Mouse (Mus musculus) forebrain, embryonic 14.5 days (tissue): ENCODE data around the gene Nit2. TPM values are rescaled to one million over a fixed set of nuclear protein-coding genes. Genes with fewer than 3 reads are reported as not detected.
A peak's percentile ranks its signal among the peaks of the same experiment; 100 is the strongest.

Source experiments
- ATAC-seq: fragments of 200-750 bp; cut with Nextera tagmentation; 2 replicates; pipeline ENCODE4 v1.8.0; 2017; ENCODE audit warnings: mild to moderate bottlenecking, moderate library complexity
- DNase-seq: peaks from one replicate; pipeline ENCODE4 v3.0.0-alpha.2; 2015; ENCODE audit warnings: low spot score
- H3K27ac ChIP-seq: fragments of 300-500 bp; sonication (generic); 2 replicates; pipeline ENCODE4 v1.5.1; 2014; ENCODE audit warnings: low read depth, mild to moderate bottlenecking, control low read depth, low read length, moderate library complexity
- H3K27me3 ChIP-seq: fragments of 300-500 bp; sonication (generic); replicated peaks from 2 replicates; pipeline ENCODE4 v1.6.1; 2014; ENCODE audit warnings: low read length, control low read depth, mixed read lengths; ENCODE audit not compliant: control insufficient read depth, insufficient read depth
- H3K36me3 ChIP-seq: fragments of 300-500 bp; sonication (generic); 2 replicates; pipeline ENCODE4 v1.6.1; 2014; ENCODE audit warnings: low read length, control low read depth; ENCODE audit not compliant: control insufficient read depth, insufficient read depth
- H3K4me1 ChIP-seq: fragments of 300-500 bp; sonication (generic); 2 replicates; pipeline ENCODE4 v1.6.1; 2014; ENCODE audit warnings: antibody characterized with exemption, low read length, control low read depth; ENCODE audit not compliant: control insufficient read depth, insufficient read depth
- H3K4me2 ChIP-seq: fragments of 300-500 bp; sonication (generic); 2 replicates; pipeline ENCODE4 v1.6.1; 2014; ENCODE audit warnings: mild to moderate bottlenecking, control low read depth, low read length
- H3K4me3 ChIP-seq: fragments of 300-500 bp; sonication (generic); 2 replicates; pipeline ENCODE4 v1.5.1; 2014; ENCODE audit warnings: low read depth, low read length, control low read depth
- H3K9ac ChIP-seq: fragments of 300-500 bp; sonication (generic); 2 replicates; pipeline ENCODE4 v1.6.1; 2014; ENCODE audit warnings: mild to moderate bottlenecking, low read length, control low read depth, moderate library complexity
- H3K9me3 ChIP-seq: fragments of 300-500 bp; sonication (generic); replicated peaks from 2 replicates; pipeline ENCODE4 v1.6.1; 2016; ENCODE audit warnings: low read length, control low read depth, mixed read lengths; ENCODE audit not compliant: control insufficient read depth
- WGBS: fragments of 180-500 bp; shearing (Covaris S2); extraction: QIAGEN DNeasy Blood & Tissue Kit; methylation state at CpG from one replicate; pipeline ENCODE4 v1.1.7; 2014; 5-methylcytosine and 5-hydroxymethylcytosine counted together
- polyA plus RNA-seq: library from polyadenylated mRNA; unstranded; fragments of >200 nt; fragmentation: Nextera tagmentation; extraction: Ambion mirVana; gene quantifications from 2 replicates; pipeline ENCODE4 v1.2.1, GENCODE M21; 2014

Gene Nit2
- polyA plus RNA-seq, 1 experiment from 2014 or later = 43.8 TPM

GRCm38 (mm10) chr16:57126268-57126667 is 40.9 kb downstream of the Nit2 start:
- no peak overlapping the region for H3K4me3 ChIP-seq
- peaks cover 15% of the 10 kb centered on the region for H3K4me1 ChIP-seq
- H3K4me2 ChIP-seq = no peak overlapping the region
- no peaks in the 10 kb centered on the region for H3K36me3 ChIP-seq
- H3K9ac ChIP-seq = no peak overlapping the region
- 68% methylated on average over 4 of the region's 4 CpGs for WGBS
- no peak for DNase-seq
- H3K27me3 ChIP-seq = no peaks in the 10 kb centered on the region
- H3K27ac ChIP-seq = no peak overlapping the region
- no peaks in the 10 kb centered on the region for H3K9me3 ChIP-seq
- no peak for ATAC-seq

- Histone ChIP-seq H3K27me3 (no peaks in the 10 kb centered on the region), H3K4me1 (peaks cover 15% of the 10 kb centered on the region), H3K9me3 (no peaks in the 10 kb centered on the region), H3K4me2 (peak overlapping the region; percentile 86), H3K9ac (peak overlapping the region; percentile 96), H3K4me3 (peak overlapping the region; percentile 99), H3K36me3 (no peaks in the 10 kb centered on the region), H3K27ac (no peak overlapping the region)
- DNase-seq (no peak), ATAC-seq (no peak)
- 66% methylated on average over 6 of the region's 6 CpGs for WGBS
Observed at GRCm38 (mm10) chr16:57122682-57123445, 44.3 kb downstream of the Nit2 start.

GRCm38 (mm10) chr16:57121816-57122415 is 45.2 kb downstream of the Nit2 start:
- ATAC-seq (no peak), DNase-seq (peak; percentile 5)
- WGBS = under 1% methylated on average over 58 of the region's 59 CpGs
- H3K9me3 ChIP-seq = no peaks in the 10 kb centered on the region
- H3K9ac ChIP-seq = peak overlapping the region; percentile 96
- peaks cover 15% of the 10 kb centered on the region for H3K4me1 ChIP-seq
- peak overlapping the region; percentile 99 for H3K4me3 ChIP-seq
- peak overlapping the region; percentile 86 for H3K4me2 ChIP-seq
- H3K27ac ChIP-seq = peak overlapping the region; percentile 89
- H3K27me3 ChIP-seq = no peaks in the 10 kb centered on the region
- H3K36me3 ChIP-seq = no peaks in the 10 kb centered on the region

- H3K4me1 ChIP-seq = peaks cover 15% of the 10 kb centered on the region
- H3K27me3 ChIP-seq = no peaks in the 10 kb centered on the region
- DNase-seq = peak; percentile 99
- H3K27ac ChIP-seq = peak within 1 kb of the TSS; percentile 89
- no peaks in the 10 kb centered on the region for H3K36me3 ChIP-seq
- H3K9me3 ChIP-seq = no peaks in the 10 kb centered on the region
- peak within 1 kb of the TSS; percentile 99 for H3K4me3 ChIP-seq
- peak within 1 kb of the TSS; percentile 86 for H3K4me2 ChIP-seq
- H3K9ac ChIP-seq = peak within 1 kb of the TSS; percentile 96
- peak; percentile 99 for ATAC-seq
- under 1% methylated on average over 37 of the region's 37 CpGs for WGBS
Observed at GRCm38 (mm10) chr16:57120913-57121815, 46.0 kb downstream of the Nit2 start, which contains the start of gene Tomm70a. Tomm70a (plus strand) TSS chr16:57121703.

- 75% methylated on average over 2 of the region's 2 CpGs for WGBS
- no peak overlapping the region for H3K4me2 ChIP-seq
- no peak overlapping the region for H3K9ac ChIP-seq
- DNase-seq = no peak
- no peaks in the 10 kb centered on the region for H3K27me3 ChIP-seq
- peaks cover 2% of the 10 kb centered on the region for H3K4me1 ChIP-seq
- H3K9me3 ChIP-seq = no peaks in the 10 kb centered on the region
- ATAC-seq = no peak
- H3K27ac ChIP-seq = no peak overlapping the region
- H3K4me3 ChIP-seq = no peak overlapping the region
- no peaks in the 10 kb centered on the region for H3K36me3 ChIP-seq
Observed at GRCm38 (mm10) chr16:57117562-57117961, 49.6 kb downstream of the Nit2 start.

GRCm38 (mm10) chr16:57116066-57116465 is 51.1 kb downstream of the Nit2 start:
- Histone ChIP-seq H3K4me1 (no peaks in the 10 kb centered on the region), H3K36me3 (no peaks in the 10 kb centered on the region), H3K9me3 (no peaks in the 10 kb centered on the region), H3K4me2 (no peak overlapping the region), H3K4me3 (no peak overlapping the region), H3K27me3 (no peaks in the 10 kb centered on the region), H3K9ac (no peak overlapping the region), H3K27ac (no peak overlapping the region)
- peak; percentile 51 for DNase-seq
- ATAC-seq = no peak

Other genes starting within 250 kb of the Nit2 start
- gene Lnp1, start 239.3 kb downstream of the Nit2 start, polyA plus RNA-seq = not detected in 2 replicates
- not detected in 2 replicates for gene Tmem45a2, start 96.0 kb downstream of the Nit2 start, polyA plus RNA-seq
- 58.3 and 59.8 TPM in 2 replicates for gene Tomm70a, start 45.6 kb downstream of the Nit2 start, polyA plus RNA-seq
- gene Tbc1d23, start 64.2 kb upstream of the Nit2 start, polyA plus RNA-seq = 32.9 and 40.8 TPM in 2 replicates
- 0.37 TPM in 1 of 2 replicates, not detected in the other for gene Tmem30c, start 125.5 kb upstream of the Nit2 start, polyA plus RNA-seq
- gene Filip1l, start 185.8 kb upstream of the Nit2 start, polyA plus RNA-seq = 2.2 and 2.5 TPM in 2 replicates